Mouse (Mus musculus) c-Kit-positive CD71-negative TER-119-negative erythroid progenitor cells, embryonic 14.5 days (primary cell): ENCODE data around the gene Immp2l.

Experiments used
- DNase-seq: peaks from one replicate; pipeline ENCODE4 v3.0.0-alpha.2; 2013; ENCODE audit warnings: low read depth

Gene Immp2l

DNA sequence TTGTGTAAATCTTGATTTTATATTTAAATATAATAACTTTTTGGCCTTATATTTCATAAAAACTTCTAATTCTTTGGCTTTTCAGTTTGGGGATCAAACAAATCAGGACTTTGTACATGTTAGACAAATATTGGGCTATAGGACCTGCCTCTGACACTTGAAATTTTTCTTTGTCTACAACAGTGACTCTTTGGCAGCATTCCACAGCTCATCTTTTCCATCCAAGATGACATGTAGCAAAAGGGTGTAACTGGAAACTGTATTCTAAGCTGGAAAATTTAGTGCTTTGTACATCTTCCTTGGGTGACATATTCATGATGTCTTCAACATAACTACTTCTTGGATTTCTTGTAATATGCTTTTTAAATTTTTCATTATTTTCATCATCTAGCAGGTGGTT lies 404.9 kb downstream of the Immp2l start:
- no peak for DNase-seq

DNA sequence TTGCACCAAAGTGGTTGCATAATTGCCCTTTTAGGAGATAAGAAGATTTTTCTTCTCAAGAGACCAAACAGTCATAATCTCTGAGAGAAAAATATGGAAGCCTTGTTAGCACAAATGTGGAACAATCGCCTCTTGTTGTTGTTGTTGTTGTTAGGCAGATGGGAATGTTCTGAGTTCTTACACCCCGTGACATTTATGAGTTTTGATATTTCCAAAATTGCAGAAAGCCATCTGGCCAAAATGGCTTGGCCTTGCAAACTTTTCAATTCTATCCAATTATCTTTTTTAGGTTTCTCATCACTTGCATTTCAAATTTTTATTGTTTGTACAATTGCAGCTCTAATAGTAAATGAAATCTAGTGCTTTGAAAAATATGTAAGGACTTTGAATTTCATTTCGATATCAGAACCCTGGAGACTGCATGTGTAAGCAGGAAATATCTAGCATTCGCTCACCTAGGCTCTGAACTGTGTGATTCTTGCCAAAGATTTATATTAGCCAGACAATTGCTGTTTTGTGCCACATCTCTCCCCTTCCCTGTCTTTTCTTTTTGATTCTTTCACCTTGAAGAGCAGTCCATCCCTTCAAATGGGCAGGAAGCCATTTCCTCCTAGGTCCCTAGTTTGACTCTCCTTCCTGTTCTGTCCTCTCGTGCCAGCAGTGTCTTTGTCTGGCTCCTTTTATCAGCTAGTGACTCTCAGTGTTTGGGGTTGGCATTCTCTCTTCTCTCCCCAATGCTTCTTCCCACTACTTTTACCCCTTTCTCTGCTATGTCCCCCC lies 412.5 kb downstream of the Immp2l start:
- no peak for DNase-seq

DNA sequence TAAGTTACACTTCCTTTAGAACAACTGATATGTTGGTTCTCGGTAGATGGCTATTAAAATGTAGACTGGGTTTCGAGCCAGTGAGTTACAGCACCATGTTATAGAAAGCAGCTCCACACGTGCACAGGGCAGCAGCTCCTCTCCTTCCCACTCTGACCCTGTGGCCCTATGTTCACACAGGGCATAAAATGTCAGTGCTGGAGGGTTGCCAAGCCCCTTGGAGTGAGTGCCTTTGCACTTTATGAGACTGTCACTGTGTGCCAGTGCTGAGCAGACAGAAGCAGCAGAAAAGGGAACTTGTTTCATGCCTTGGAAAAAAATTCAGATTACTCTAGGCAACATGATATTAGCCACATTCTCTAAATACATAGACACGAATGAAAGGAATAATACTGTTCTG lies 414.6 kb downstream of the Immp2l start:
- DNase-seq: peak; percentile 1

DNA sequence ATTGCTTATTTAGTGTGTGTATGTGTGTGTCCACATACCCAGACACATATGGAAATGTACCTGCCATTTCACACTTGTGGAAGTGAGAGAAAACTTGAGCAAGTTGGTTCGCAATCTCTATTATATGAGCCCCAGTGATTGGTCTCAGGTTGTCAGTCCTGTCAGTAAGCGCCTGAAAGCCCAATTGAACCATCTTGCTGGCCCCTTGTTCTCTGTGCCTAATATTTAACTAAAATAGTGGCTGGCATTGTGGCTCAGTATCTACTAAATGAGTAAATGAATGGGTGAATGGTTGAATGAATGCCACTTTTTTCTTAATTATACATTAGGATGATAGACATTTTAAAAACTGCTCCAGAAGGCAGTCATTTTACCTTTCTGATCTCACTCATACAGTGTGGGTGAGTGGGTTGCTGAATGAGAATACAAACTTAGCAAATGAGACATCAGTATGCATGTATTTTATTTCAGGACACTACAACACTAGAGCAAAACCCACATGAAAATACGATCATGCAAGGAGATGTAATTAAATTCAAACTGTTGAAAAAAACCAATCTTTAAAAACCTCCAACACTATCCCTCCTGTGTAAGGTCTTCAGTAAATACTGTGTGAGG lies 444.6 kb downstream of the Immp2l start:
- no peak for DNase-seq

DNA sequence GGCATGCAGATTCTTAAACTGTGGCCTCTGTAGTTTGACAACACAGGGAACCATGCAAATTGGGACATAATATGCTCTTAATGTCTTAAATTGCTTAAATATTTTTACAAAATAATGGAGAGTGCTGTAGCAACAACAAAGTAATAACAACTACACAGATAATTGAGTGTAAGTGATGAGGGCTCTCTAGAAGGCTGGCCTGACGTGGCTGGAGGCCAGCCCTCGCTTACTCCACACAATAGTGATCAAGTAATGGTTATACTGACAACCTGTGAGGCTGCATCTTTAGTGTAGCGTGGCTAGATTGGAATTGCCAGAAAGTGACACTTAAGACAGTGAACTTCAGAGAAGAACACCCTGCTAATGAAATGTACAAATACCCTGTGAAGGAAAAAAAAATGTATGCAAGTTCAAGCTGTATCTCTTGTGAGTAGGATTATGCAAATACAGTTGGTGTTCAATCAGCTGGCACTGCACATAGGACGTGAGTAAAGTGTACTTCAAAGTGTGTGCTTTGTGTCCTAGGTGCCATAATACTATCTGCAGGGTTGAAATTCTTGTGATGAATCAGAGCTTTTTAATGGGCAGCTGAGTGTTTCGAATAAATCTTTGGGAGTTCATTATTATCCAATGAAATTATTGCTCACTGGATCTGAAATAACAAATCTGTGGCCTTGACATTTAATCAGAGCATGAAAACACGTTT lies 445.4 kb downstream of the Immp2l start:
- no peak for DNase-seq

DNA sequence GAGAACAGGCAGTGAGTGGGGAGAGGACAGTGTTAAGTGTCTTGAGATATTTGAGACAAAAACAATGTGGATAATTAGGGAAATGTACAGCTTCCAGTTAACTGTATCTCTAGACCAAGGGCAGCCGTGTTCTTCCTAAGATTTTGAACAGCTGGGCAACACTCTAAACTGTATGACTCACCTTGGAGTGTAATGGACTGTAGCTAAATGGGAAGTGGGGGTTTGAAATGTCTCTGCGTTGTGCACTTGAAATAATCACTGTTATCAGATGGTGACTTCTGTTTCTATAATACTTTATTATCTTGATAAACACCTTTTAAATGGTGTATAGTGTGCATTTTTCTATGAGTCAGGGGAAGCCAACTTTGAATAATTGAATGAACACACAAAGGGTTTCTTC lies 457.6 kb downstream of the Immp2l start:
- DNase-seq: no peak

DNA sequence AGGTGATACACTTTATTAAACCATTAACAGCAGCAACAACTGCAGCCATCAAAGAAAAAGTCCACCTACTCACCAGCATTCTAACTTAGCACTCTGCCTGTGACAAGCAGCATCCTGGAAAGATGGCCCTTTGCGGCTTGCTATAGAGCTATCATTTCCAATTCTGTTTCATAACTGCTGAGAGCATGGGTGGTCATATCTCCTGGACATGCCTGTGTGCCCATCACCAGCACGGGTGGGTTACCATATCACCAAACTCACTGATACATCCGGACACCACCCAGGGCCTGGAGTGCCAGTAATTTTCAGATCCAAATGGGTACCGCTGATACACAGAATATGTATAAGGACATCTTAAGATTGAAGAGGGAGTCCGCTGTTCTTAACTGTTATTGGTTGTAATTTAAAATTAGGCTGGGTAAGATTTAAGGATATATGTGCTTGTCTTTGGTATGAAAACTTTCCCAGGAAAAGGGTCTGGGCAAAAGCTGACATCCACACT lies 459.3 kb downstream of the Immp2l start:
- DNase-seq: no peak

DNA sequence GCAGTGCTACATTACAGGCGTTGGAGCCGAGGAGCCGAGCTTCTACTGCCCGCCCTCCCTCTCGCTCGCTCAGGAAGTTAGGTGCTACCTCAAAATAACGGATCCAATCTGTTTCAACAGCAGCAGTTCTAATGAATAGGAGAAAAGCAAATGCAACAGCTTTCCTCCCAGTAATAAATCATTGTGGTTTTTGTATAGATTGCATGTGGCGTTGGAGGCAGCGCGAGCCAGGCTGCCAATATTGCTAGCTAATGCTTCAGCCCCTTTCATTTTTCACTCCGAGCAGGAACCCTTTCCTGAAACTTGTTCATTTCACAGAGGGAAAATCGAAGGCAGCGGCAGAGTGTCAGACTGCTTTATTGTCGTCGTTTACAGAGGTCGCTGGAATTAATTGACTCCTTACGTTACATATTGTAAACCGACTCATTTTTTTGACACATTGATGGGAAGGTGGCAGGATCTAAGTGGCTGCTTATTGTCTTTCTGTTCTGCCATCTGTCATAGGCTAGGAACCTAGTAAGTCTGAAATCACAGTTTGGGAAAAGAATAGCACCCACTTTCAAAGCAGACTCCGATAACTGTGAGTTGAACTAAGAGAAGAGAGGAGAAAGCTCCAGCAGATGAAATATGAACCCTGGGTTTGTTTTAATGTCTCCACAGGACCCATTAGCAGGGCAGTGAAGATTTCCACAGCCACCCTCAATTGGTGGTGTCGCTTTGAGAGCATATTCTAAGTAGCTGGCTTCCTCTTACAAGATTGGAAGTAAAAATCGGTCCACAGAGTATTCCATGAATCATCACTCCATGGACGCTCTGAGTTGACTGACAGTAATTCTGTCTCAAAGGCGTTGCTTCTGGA lies 459.9 kb downstream of the Immp2l start:
- DNase-seq: no peak

DNA sequence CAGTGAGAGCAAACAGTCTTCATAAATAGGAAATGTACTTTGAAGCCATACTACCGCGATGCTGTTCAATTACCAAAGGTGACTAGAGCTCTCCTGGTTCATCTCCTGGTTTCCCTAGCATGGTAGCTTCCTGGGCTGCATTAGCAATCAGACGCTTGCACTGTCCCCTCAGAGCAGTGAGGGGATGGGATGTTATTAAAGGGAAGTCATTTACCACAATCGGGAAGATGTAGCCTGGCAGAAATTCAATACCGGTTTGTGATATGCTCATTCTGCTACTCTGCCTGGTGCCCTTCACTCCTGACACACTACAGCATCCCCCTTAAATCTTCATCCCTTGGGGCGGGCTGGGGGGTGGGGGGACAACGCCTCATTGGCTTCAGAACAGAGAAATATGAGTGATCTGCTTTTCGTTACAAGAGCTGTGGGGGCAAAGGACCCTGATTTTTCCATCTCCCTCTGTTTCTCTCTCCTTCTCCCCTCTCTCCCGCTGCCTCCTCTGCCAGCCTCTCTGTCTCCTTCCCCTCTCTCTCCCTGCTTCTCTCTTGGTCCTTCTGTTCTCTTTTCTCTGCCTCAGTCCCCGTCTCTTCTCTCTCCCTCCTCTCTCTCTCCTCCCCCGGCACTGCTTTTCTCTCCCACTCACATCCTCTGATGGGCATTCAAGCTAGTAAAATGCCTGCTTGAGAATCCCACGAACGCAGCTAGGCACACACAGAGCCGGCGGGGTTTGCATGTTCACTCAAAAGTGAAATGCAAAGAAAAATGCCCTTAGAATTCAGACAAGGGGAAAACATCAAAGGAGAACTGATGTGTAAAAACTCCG lies 461.0 kb downstream of the Immp2l start:
- no peak for DNase-seq

DNA sequence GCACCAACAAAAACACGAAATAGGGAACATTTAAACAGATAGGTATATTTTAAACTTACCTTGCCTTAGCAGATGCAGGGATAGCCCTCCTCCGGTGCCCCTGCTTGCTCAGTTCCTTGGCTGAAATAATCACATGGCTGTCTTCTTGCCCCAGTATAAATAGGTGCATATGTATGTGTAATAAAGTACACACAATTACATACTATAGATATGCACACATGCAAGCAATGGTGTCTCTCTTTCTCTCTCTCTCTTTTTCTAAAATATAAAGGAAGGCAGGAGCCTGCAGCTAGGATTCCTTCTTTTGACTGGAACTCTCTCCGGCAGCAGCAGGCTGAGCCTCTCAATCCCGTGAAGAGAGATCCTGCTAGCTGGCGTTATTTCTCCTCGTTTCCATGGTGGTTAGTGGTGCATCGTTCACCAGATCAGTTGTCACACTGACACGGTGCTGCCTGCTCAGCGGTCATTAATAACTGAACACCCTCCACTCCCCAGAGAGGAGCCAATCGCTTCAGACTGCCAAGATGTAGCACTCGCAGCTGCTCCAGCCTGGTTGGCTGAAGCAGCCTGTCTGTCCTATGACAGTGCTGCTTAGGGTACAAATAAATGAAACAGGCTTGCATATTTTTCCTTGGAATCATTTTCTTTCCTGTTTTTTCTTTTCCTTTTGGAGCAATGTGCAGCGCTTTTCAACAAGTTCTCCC lies 461.8 kb downstream of the Immp2l start:
- DNase-seq: peak; percentile 10

DNA sequence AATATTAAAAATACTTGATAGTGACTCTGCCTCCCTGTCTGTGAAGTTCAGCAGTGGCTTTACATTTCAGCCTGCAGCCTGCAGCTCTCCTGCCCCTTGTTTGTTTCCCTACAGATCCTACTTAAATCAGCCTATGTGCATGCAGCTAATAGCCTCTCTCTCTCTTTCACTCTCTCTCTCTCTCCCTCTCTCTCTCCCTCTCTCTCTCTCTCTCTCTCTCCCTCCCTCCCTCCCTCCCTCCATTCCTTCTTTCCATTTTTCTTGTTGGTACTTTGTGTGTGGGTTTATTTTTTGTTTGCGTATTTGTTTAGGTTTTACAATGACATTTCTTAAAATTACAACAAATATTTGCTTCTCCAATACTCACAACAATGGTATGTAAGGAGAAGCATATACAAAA lies 462.4 kb downstream of the Immp2l start, which contains the start of gene Lrrn3:
Gene Lrrn3, minus strand, starts transcription at position 101 of the 400 bp plus-strand sequence.
- no peak for DNase-seq

DNA sequence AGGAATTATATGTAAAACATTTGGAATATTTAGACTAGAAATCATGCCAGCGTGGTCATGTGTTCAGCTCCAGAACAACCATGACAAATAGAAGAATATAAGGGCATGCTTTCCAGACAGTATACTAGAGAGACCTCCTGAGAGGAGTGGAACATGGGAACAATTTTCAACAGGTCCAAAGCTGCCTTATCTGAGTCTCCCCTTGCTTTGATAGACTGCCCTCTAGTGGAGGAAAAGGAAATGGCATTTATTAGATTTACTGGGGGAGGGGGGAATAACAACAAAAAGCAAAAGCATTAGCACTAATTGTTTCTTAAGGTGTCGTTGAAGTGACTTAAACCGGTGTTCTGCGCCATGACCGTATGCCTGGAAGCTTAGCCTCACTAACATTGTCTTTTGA lies 463.1 kb downstream of the Immp2l start:
- DNase-seq: peak; percentile 64

DNA sequence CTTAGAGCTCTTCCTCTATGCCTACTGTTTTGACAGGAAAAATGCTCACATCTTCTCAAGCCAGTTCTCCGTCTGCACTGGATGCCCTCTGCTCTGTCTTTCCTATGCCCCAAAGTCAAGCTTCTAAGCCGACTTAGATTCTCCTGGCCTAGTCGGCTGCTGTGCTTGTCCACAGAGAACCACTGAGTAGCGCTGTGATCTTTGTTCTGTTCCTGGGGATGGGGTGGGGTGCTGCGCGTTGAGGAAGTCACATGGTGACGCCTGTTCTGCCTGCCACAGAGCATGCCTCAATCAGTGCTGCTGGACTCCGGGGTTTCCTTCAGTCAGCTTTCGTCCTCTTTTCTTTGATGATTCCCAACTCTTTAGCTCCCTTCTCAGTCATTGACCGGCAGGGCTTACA lies 470.7 kb downstream of the Immp2l start:
- no peak for DNase-seq

DNA sequence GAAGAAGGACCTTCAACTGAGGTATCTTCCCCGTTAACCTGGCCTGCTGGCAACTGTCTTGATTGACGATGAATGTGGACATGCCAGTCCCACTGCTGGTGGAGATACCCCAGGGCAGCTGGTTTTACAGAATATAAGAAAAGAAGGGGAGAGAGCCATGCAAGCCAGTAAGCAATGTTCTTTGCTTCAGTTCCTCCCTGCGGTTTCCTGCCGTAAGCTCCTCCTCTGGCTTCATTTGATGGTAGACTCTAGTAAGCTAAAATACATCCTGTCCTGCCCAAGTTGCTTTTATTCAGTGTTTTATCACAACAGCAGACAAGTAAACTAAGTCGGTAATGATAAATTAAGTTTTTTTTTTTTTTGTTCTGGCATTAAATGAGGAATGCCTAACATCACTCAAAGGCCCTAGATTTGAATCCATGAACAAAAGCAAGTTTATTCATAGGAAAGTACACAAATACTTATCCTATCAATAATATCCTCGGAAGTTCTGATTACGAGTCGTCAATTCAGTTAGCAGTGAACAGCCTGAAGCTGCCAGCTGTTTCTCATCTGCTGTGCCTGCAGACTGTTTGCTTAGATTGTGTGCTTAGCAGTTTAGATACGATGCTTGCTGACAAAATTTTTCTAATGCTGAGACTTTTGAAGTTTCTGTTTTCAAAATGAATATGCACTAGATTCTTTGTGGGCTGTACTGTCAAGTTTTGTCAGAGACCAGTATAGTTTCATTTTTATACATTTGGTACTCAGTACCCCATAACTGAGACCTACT lies 476.3 kb downstream of the Immp2l start:
- no peak for DNase-seq

DNA sequence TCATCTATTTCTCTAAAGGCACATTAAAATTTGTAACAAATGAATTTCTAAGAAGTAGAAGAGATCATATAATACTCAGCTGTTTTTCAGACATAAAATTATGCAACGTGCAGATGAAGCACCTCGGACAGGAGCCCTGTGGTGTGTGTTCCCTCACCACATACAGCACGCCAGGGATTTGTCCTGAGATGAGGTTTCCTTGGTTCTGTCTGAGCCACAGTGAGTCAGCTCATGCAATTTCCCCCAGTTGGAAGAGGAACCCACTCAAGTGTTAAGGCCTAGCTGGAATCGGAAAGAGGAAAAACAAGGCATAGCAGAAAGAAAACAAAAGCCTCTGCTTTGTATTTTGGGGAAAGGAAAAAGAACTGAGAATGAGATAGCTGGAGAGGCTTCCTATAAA lies 484.7 kb downstream of the Immp2l start:
- no peak for DNase-seq

DNA sequence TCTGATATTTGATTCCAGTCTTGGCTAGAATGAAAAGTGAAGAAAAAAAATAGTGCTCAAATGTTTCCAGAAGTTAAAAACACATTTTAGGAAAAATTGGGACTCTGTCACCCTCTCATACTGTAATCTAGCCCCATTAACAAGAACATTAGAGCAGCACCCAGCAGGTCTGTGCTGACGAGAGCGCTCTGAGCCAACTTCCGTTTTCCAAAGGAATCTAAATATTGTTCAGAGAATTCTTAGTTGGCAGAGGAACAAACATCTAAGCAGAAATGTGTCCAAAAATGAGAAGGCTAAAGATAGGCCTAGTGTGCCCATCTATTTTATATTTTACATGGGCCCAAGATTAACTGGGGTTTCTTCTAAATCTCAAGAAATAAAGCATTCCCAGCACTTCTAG lies 486.7 kb downstream of the Immp2l start:
- DNase-seq: no peak

DNA sequence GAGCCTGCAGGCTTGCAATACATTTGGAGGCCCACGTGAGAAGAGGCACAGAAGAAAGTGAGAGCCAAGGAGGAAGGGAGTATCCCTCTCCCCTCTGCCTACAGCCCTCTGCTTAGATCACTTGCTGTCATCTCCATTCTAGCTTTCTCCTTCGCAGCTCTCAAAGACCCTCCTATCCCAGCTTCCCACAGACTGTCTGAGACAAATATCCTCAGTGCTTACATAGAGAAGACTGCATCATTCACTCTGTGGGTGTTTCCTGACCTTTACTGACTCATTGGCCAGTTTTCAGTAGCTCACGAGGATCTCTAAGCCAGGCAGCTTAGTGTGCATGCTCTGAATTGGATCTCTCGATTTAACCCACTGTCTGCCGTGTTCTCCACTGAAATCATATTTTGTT lies 495.0 kb downstream of the Immp2l start:
- no peak for DNase-seq

DNA sequence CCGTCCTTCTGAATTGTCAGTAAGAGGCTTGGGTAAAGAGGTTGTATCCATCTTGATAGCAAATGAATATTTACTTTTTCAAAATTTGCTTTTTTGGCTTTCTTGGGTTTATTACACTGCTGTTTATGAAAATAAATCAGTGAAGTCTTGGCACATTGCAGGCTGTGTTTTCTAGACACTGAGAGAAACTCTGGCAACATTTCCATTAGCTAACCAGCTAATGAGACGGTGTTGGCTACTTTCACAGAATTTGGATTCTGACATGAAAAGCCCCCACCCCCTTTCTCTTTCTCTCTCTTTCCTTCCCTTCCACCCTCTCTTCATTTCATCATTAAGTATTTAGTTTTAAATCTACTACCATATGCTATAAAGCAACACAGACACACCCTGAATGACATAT lies 496.4 kb downstream of the Immp2l start:
- DNase-seq: no peak

DNA sequence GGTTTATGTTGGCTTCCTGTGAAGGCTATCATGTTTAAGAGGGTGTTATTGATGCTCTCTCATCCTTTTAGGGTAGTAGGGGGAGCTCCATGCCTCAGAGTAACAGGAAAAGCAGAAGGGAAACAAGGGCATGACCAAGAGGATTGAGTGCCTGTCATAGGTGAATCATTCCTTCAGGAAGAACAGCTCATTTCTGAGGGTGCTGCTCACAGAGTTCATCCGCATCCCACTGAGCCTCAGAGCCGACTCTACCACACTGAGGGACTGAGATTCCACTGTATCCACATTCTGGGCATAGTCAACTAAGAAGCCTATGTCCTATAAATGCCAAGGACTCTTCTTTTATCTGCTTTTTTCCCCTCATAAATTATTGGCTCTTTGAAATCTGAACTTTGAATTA lies 497.8 kb downstream of the Immp2l start:
- DNase-seq: no peak

DNA sequence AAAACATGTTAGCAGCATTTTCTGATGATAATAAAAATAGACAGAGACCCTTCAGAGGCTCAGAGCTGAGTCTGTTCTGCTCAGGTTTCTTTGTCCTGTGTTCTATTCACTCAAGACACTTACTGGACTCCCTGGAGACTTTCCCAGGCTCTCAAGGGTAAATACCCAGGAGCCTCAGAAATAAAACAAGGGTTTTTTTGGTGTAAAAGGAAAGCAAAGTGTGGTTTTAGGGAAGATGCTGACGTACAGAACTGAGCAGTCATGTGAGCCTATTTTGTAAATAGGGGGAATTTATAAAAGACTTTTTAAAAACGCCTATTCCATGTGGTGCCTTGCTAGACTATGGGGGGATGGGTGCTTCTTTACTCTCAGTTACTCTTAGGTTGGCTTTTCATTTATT lies 502.8 kb downstream of the Immp2l start:
- no peak for DNase-seq
